Mouse (Mus musculus): ENCODE data around the gene Ltb.
A peak's percentile ranks its signal among the peaks of the same experiment; 100 is the strongest.

The Ltb gene

GRCm38 (mm10) chr17:35165451-35166155 is 28.6 kb upstream of the Ltb start:
- DNase-seq = no peak

GRCm38 (mm10) chr17:35166352-35167035 is 27.7 kb upstream of the Ltb start:
- peak; percentile 61 to 80 for DNase-seq

GRCm38 (mm10) chr17:35167794-35168193 is 26.4 kb upstream of the Ltb start:
- no peak for DNase-seq

- DNase-seq = peak in 1 of 2 experiments; percentile 39
Observed at GRCm38 (mm10) chr17:35168541-35169207, 25.6 kb upstream of the Ltb start.

GRCm38 (mm10) chr17:35172445-35173234 is 21.6 kb upstream of the Ltb start:
- DNase-seq = no peak

GRCm38 (mm10) chr17:35173329-35173728 is 20.9 kb upstream of the Ltb start:
- DNase-seq = no peak

- no peak for DNase-seq
Observed at GRCm38 (mm10) chr17:35174201-35174977, 19.9 kb upstream of the Ltb start.

GRCm38 (mm10) chr17:35175382-35175781 is 18.9 kb upstream of the Ltb start:
- no peak for DNase-seq

GRCm38 (mm10) chr17:35175968-35176367 is 18.3 kb upstream of the Ltb start, which contains the start of gene Aif1:
Gene Aif1, minus strand, starts transcription at chr17:35176068.
- no peak for DNase-seq

- DNase-seq = peak; percentile 28 to 49
Observed at GRCm38 (mm10) chr17:35178528-35178927, 15.7 kb upstream of the Ltb start.

GRCm38 (mm10) chr17:35180093-35180492 is 14.1 kb upstream of the Ltb start:
- DNase-seq = no peak

- no peak for DNase-seq
Observed at GRCm38 (mm10) chr17:35185639-35186611, 8.3 kb upstream of the Ltb start.

- no peak for DNase-seq
Observed at GRCm38 (mm10) chr17:35186681-35187080, 7.6 kb upstream of the Ltb start.

- DNase-seq = no peak
Observed at GRCm38 (mm10) chr17:35187345-35187744, 6.9 kb upstream of the Ltb start.

GRCm38 (mm10) chr17:35187959-35188610 is 6.2 kb upstream of the Ltb start, which contains the start of gene Lst1:
Gene Lst1, minus strand, starts transcription at chr17:35188439.
- no peak for DNase-seq

- no peak for DNase-seq
Observed at GRCm38 (mm10) chr17:35189186-35189585, 5.1 kb upstream of the Ltb start.

GRCm38 (mm10) chr17:35190096-35190495 is 4.1 kb upstream of the Ltb start:
- no peak for DNase-seq

- DNase-seq = no peak
Observed at GRCm38 (mm10) chr17:35191723-35192122, 2.5 kb upstream of the Ltb start.

GRCm38 (mm10) chr17:35192924-35193323 is 1.3 kb upstream of the Ltb start:
- no peak for DNase-seq

Data from cerebellum, postnatal 36 days (tissue).